Mouse (Mus musculus): Measurements from ENCODE around the gene Tecta.

Tecta gene

GRCm38 (mm10) chr9:42323238-42323637 is 76.5 kb downstream of the Tecta start:
- no peak for DNase-seq (ENCODE audit: low read depth in 2 of 2, low spot score in 2 of 2)

- DNase-seq (ENCODE audit: low read depth in 2 of 2, low spot score in 2 of 2): no peak
Observed at GRCm38 (mm10) chr9:42321442-42321841, 78.3 kb downstream of the Tecta start.

GRCm38 (mm10) chr9:42320616-42321015 is 79.1 kb downstream of the Tecta start:
- no peak for DNase-seq (ENCODE audit: low read depth in 2 of 2, low spot score in 2 of 2)

- no peak for DNase-seq (ENCODE audit: low read depth in 2 of 2, low spot score in 2 of 2)
Observed at GRCm38 (mm10) chr9:42318455-42318987, 81.2 kb downstream of the Tecta start.

- no peak for DNase-seq (ENCODE audit: low read depth in 2 of 2, low spot score in 2 of 2)
Observed at GRCm38 (mm10) chr9:42317337-42317736, 82.4 kb downstream of the Tecta start.

GRCm38 (mm10) chr9:42315816-42316215 is 83.9 kb downstream of the Tecta start:
- no peak for DNase-seq (ENCODE audit: low read depth in 2 of 2, low spot score in 2 of 2)

- no peak for DNase-seq (ENCODE audit: low read depth in 2 of 2, low spot score in 2 of 2)
Observed at GRCm38 (mm10) chr9:42314959-42315358, 84.8 kb downstream of the Tecta start.

GRCm38 (mm10) chr9:42314388-42314787 is 85.3 kb downstream of the Tecta start:
- DNase-seq (ENCODE audit: low read depth in 2 of 2, low spot score in 2 of 2): no peak

- no peak for DNase-seq (ENCODE audit: low read depth in 2 of 2, low spot score in 2 of 2)
Observed at GRCm38 (mm10) chr9:42313872-42314271, 85.9 kb downstream of the Tecta start.

GRCm38 (mm10) chr9:42311311-42311710 is 88.4 kb downstream of the Tecta start:
- DNase-seq (ENCODE audit: low read depth in 2 of 2, low spot score in 2 of 2): no peak

GRCm38 (mm10) chr9:42303894-42304293 is 95.8 kb downstream of the Tecta start:
- DNase-seq (ENCODE audit: low read depth in 2 of 2, low spot score in 2 of 2): no peak

- DNase-seq (ENCODE audit: low read depth in 2 of 2, low spot score in 2 of 2): no peak
Observed at GRCm38 (mm10) chr9:42301082-42301633, 98.6 kb downstream of the Tecta start.

GRCm38 (mm10) chr9:42296297-42296922 is 103.3 kb downstream of the Tecta start:
- DNase-seq (ENCODE audit: low read depth in 2 of 2, low spot score in 2 of 2): no peak

- no peak for DNase-seq (ENCODE audit: low read depth in 2 of 2, low spot score in 2 of 2)
Observed at GRCm38 (mm10) chr9:42294131-42294530, 105.6 kb downstream of the Tecta start.

GRCm38 (mm10) chr9:42293596-42293995 is 106.1 kb downstream of the Tecta start:
- DNase-seq (ENCODE audit: low read depth in 2 of 2, low spot score in 2 of 2): no peak

GRCm38 (mm10) chr9:42293051-42293450 is 106.7 kb downstream of the Tecta start:
- DNase-seq (ENCODE audit: low read depth in 2 of 2, low spot score in 2 of 2): no peak

GRCm38 (mm10) chr9:42279676-42280075 is 120.1 kb downstream of the Tecta start:
- DNase-seq (ENCODE audit: low read depth in 2 of 2, low spot score in 2 of 2): no peak
